Mouse (Mus musculus): ENCODE measurements around the gene F2. TPM values are rescaled to one million over a fixed set of nuclear protein-coding genes. Genes with fewer than 3 reads are reported as not detected.
A peak's percentile ranks its signal among the peaks of the same experiment; 100 is the strongest.

Gene F2
- polyA plus RNA-seq, 1 experiment from 2014 or later, result 638 TPM

- Histone ChIP-seq H3K4me3 (ENCODE audit: low read depth, low read length) (no peak overlapping the region), H3K36me3 (ENCODE audit: control insufficient read depth, insufficient read depth) (peaks cover 26% of the 10 kb centered on the region), H3K9ac (ENCODE audit: low read depth, low read length) (no peak overlapping the region; the same call in 1 of the 2 replicates), H3K27me3 (ENCODE audit: control insufficient read depth, insufficient read depth, low read depth, low read length) (no peaks in the 10 kb centered on the region), H3K9me3 (replicated peaks; ENCODE audit: control insufficient read depth, low read length) (no peaks in the 10 kb centered on the region), H3K4me2 (ENCODE audit: low read depth, low read length) (peak overlapping the region; percentile 92), H3K27ac (ENCODE audit: low read length) (no peak overlapping the region), H3K4me1 (ENCODE audit: control insufficient read depth, low read depth, low read length) (peaks cover 26% of the 10 kb centered on the region)
- no peak for ATAC-seq (ENCODE audit: low read depth)
- 72% methylated on average over 14 of the region's 14 CpGs for WGBS (ENCODE audit: insufficient replicate concordance)
Measured at GRCm38 (mm10) chr2:91651458-91652258, 15.4 kb upstream of the F2 start.

DNA sequence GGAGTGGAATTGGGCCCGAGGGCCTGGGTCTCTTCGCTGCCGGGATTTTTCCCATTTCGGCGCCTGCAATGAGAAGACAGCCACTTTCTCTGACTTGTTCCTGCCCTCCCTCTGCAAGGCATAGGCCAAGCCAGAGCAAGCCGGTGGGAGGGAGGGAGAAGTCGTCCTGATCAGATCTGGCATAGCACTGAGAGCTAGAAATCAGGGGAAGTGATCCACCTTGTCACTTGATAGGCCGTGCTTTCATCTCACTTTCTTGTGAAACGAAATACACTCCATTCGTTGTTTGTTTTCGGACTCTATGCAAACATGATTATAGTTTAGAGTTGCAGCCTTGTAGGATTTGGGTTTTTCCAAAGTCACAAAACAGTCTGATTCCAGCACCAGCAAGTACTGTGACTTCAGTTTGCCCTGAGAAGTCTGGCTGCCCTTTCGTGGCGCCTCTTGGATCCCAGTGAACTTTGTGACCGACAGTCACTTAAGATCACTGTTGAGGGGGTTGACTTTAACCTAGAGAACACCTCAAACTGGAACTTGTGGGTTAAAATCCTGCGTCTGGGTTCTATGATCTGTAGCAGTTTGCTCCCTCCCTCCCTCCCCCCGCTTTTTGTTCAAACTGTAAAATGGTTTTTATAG is 14.3 kb upstream of the F2 start:
- peak; percentile 38 for ATAC-seq (ENCODE audit: low read depth)
- Histone ChIP-seq H3K4me1 (ENCODE audit: control insufficient read depth, low read depth, low read length) (peaks cover 26% of the 10 kb centered on the region), H3K4me3 (ENCODE audit: low read depth, low read length) (peak overlapping the region; percentile 88), H3K9me3 (replicated peaks; ENCODE audit: control insufficient read depth, low read length) (no peaks in the 10 kb centered on the region), H3K9ac (ENCODE audit: low read depth, low read length) (peak overlapping the region; percentile 79), H3K4me2 (ENCODE audit: low read depth, low read length) (peak overlapping the region; percentile 92), H3K27ac (ENCODE audit: low read length) (peak overlapping the region; percentile 94), H3K27me3 (ENCODE audit: control insufficient read depth, insufficient read depth, low read depth, low read length) (no peaks in the 10 kb centered on the region), H3K36me3 (ENCODE audit: control insufficient read depth, insufficient read depth) (peaks cover 30% of the 10 kb centered on the region)
- 5% methylated on average over 16 of the region's 16 CpGs for WGBS (ENCODE audit: insufficient replicate concordance)

DNA sequence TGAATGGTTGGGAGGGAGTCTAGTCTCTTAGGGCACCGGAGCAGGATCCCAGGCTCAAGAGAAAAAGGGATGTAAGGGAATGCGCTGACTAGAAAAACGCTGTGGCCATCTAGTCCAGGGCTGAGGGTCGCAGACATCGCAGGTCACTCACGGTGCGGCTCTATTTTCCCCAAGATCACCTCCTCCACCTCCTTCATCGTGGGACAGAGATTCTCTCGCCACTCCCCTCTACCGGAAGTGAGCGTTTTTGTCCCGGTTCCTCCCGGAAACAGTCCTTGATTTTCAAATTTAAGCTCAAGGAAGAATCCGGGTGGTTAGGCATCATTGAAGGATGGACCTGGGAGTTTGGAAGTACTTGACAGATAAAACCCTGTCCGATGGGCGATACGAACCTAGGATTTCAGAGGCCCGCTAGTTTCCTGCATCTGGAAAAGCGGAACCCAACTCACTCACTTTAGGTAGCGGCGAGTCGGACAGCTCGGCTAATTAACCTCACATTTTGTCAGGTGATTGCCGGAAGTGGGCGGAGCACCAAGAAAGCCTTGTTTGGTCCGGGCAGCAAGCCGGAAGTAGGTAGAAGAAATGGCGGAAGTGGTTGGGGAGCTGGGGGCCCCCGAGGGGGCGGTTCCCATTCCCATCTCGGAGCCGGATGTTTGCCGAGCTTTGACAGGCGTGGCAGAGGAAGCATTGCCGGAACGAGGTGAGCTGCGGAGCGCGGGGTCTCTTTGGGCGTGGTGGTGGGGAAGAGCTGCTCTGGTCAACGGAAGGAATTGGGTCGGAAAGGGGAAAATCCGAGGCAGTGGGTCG is 13.5 kb upstream of the F2 start, which contains the start of the genes Zfp408 and Arhgap1:
Gene Zfp408 (minus strand): TSS at position 239 of the 807 bp plus-strand sequence.
Gene Arhgap1 (plus strand): TSS at position 308 of the 807 bp plus-strand sequence.
- WGBS (ENCODE audit: insufficient replicate concordance), result under 1% methylated on average over 44 of the region's 44 CpGs
- Histone ChIP-seq H3K36me3 (ENCODE audit: control insufficient read depth, insufficient read depth) (peaks cover 29% of the 10 kb centered on the region), H3K27me3 (ENCODE audit: control insufficient read depth, insufficient read depth, low read depth, low read length) (no peaks in the 10 kb centered on the region), H3K27ac (ENCODE audit: low read length) (peak within 1 kb of the TSS; percentile 94), H3K4me2 (ENCODE audit: low read depth, low read length) (peak within 1 kb of the TSS; percentile 92), H3K9ac (ENCODE audit: low read depth, low read length) (peak within 1 kb of the TSS; percentile 84), H3K4me1 (ENCODE audit: control insufficient read depth, low read depth, low read length) (peaks cover 26% of the 10 kb centered on the region), H3K4me3 (ENCODE audit: low read depth, low read length) (peak within 1 kb of the TSS; percentile 88), H3K9me3 (replicated peaks; ENCODE audit: control insufficient read depth, low read length) (no peaks in the 10 kb centered on the region)
- peak; percentile 94 for ATAC-seq (ENCODE audit: low read depth)

DNA sequence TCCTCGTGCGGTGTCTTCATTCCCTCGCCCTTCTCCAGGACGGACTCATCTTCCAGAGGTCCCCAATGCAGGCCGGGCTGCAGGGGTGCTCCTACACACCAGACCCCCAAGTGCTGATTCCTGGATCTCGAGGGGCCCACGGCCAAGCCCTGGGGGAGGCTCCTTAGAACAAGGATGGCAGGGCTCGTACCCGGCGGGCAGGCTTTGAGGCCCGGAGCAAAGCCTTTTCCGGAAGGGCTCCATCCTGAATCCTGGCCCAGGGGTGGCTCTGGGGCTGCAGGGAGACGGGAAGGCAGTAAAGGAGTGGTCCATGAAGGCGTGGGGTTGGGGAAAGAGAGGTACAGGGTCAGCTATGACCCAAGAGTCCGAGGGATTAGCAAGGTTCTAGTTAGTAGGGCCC is 12.9 kb upstream of the F2 start:
- H3K9me3 ChIP-seq (replicated peaks; ENCODE audit: control insufficient read depth, low read length), result no peaks in the 10 kb centered on the region
- no peaks in the 10 kb centered on the region for H3K27me3 ChIP-seq (ENCODE audit: control insufficient read depth, insufficient read depth, low read depth, low read length)
- WGBS (ENCODE audit: insufficient replicate concordance), result 2% methylated on average over 15 of the region's 15 CpGs
- peak overlapping the region; percentile 88 for H3K4me3 ChIP-seq (ENCODE audit: low read depth, low read length)
- H3K4me2 ChIP-seq (ENCODE audit: low read depth, low read length), result peak overlapping the region; percentile 92
- peak overlapping the region; percentile 84 for H3K9ac ChIP-seq (ENCODE audit: low read depth, low read length)
- H3K4me1 ChIP-seq (ENCODE audit: control insufficient read depth, low read depth, low read length), result peaks cover 30% of the 10 kb centered on the region
- H3K27ac ChIP-seq (ENCODE audit: low read length), result peak overlapping the region; percentile 94
- peaks cover 31% of the 10 kb centered on the region for H3K36me3 ChIP-seq (ENCODE audit: control insufficient read depth, insufficient read depth)
- ATAC-seq (ENCODE audit: low read depth), result no peak

- Histone ChIP-seq H3K4me1 (ENCODE audit: control insufficient read depth, low read depth, low read length) (peaks cover 44% of the 10 kb centered on the region), H3K27me3 (ENCODE audit: control insufficient read depth, insufficient read depth, low read depth, low read length) (no peaks in the 10 kb centered on the region), H3K27ac (ENCODE audit: low read length) (0 out of 2 replicates have a peak overlapping the region, but pooled peaks have one; percentile 4), H3K4me3 (ENCODE audit: low read depth, low read length) (no peak overlapping the region), H3K9ac (ENCODE audit: low read depth, low read length) (no peak overlapping the region), H3K9me3 (replicated peaks; ENCODE audit: control insufficient read depth, low read length) (no peaks in the 10 kb centered on the region), H3K4me2 (ENCODE audit: low read depth, low read length) (no peak overlapping the region), H3K36me3 (ENCODE audit: control insufficient read depth, insufficient read depth) (peaks cover 34% of the 10 kb centered on the region)
- WGBS (ENCODE audit: insufficient replicate concordance), result 28% methylated on average over 1 of the region's 1 CpGs
- ATAC-seq (ENCODE audit: low read depth), result no peak
Measured at GRCm38 (mm10) chr2:91646733-91647132, 10.5 kb upstream of the F2 start.

- no peak overlapping the region for H3K27ac ChIP-seq (ENCODE audit: low read length)
Measured at GRCm38 (mm10) chr2:91645811-91646210, 9.6 kb upstream of the F2 start.

GRCm38 (mm10) chr2:91645354-91645753 is 9.1 kb upstream of the F2 start:
- Histone ChIP-seq H3K9me3 (replicated peaks; ENCODE audit: control insufficient read depth, low read length) (no peaks in the 10 kb centered on the region), H3K9ac (ENCODE audit: low read depth, low read length) (no peak overlapping the region), H3K27ac (ENCODE audit: low read length) (no peak overlapping the region), H3K36me3 (ENCODE audit: control insufficient read depth, insufficient read depth) (peaks cover 34% of the 10 kb centered on the region), H3K4me3 (ENCODE audit: low read depth, low read length) (no peak overlapping the region), H3K4me2 (ENCODE audit: low read depth, low read length) (no peak overlapping the region), H3K4me1 (ENCODE audit: control insufficient read depth, low read depth, low read length) (peaks cover 39% of the 10 kb centered on the region), H3K27me3 (ENCODE audit: control insufficient read depth, insufficient read depth, low read depth, low read length) (no peaks in the 10 kb centered on the region)
- 92% methylated on average over 15 of the region's 15 CpGs for WGBS (ENCODE audit: insufficient replicate concordance)
- no peak for ATAC-seq (ENCODE audit: low read depth)

More at GRCm38 (mm10) chr2:91645811-91646210, 9.6 kb upstream of the F2 start:
- Histone ChIP-seq H3K9ac (ENCODE audit: low read depth, low read length) (no peak overlapping the region), H3K27me3 (ENCODE audit: control insufficient read depth, insufficient read depth, low read depth, low read length) (no peaks in the 10 kb centered on the region), H3K36me3 (ENCODE audit: control insufficient read depth, insufficient read depth) (peaks cover 34% of the 10 kb centered on the region), H3K9me3 (replicated peaks; ENCODE audit: control insufficient read depth, low read length) (no peaks in the 10 kb centered on the region), H3K4me2 (ENCODE audit: low read depth, low read length) (no peak overlapping the region), H3K4me1 (ENCODE audit: control insufficient read depth, low read depth, low read length) (peaks cover 39% of the 10 kb centered on the region), H3K4me3 (ENCODE audit: low read depth, low read length) (no peak overlapping the region)
- ATAC-seq (ENCODE audit: low read depth), result no peak
- WGBS (ENCODE audit: insufficient replicate concordance), result 81% methylated on average over 11 of the region's 11 CpGs

DNA sequence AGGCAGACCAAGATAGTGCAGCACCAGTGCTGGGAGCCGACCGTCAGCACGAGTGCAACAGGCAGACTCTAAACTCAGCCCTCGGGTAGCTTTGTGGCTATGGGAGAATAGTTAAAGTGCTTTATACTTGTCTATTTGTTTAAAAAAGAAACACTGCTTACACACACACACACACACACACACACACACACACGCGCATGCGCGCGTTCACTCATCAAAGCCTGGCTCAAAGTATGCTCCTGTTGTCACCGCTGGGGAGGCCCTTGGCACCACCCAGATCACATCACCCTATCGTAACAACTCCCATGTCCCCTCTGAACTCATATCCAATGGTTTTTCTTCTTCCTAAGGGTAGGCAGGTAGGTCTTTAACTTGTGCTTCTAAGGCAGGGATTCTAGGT is 7.8 kb upstream of the F2 start:
- H3K4me3 ChIP-seq (ENCODE audit: low read depth, low read length), result no peak overlapping the region
- peak overlapping the region; percentile 26; the same call in 1 of the 2 replicates for H3K27ac ChIP-seq (ENCODE audit: low read length)
- no peak for ATAC-seq (ENCODE audit: low read depth)
- no peak overlapping the region for H3K9ac ChIP-seq (ENCODE audit: low read depth, low read length)
- H3K9me3 ChIP-seq (replicated peaks; ENCODE audit: control insufficient read depth, low read length), result no peaks in the 10 kb centered on the region
- no peaks in the 10 kb centered on the region for H3K27me3 ChIP-seq (ENCODE audit: control insufficient read depth, insufficient read depth, low read depth, low read length)
- peaks cover 34% of the 10 kb centered on the region for H3K36me3 ChIP-seq (ENCODE audit: control insufficient read depth, insufficient read depth)
- WGBS (ENCODE audit: insufficient replicate concordance), result 87% methylated on average over 11 of the region's 11 CpGs
- H3K4me2 ChIP-seq (ENCODE audit: low read depth, low read length), result no peak overlapping the region
- H3K4me1 ChIP-seq (ENCODE audit: control insufficient read depth, low read depth, low read length), result peaks cover 38% of the 10 kb centered on the region
